Mouse (Mus musculus) kidney, adult 2 months (tissue): ENCODE measurements around the gene Med12l.

Experiments
- CTCF ChIP-seq: fragments of 200-500 bp; conservative IDR thresholded peaks from 2 replicates; pipeline ENCODE4 v1.5.1; 2011; ENCODE audit warnings: low read depth, mild to moderate bottlenecking, control low read depth, low read length, moderate library complexity, mixed read lengths; ENCODE audit not compliant: insufficient read depth, insufficient read length
- POLR2A ChIP-seq: fragments of 200-500 bp; IDR thresholded peaks from one replicate; pipeline ENCODE4 v1.6.1; 2011; ENCODE audit warnings: low read depth, low read length, control low read depth

GRCm38 (mm10) chr3:59222303-59222702, 216.7 kb downstream of the Med12l start:
- no peak for TF ChIP-seq CTCF
- TF ChIP-seq POLR2A: no peak
